Mouse (Mus musculus): ENCODE measurements around the gene Cep70. TPM values are rescaled to one million over a fixed set of nuclear protein-coding genes. Genes with fewer than 3 reads are reported as not detected.

Gene Cep70
- total and polyA plus RNA-seq, 3 experiments: 7.3 to 7.6 TPM; not detected in 1

DNA sequence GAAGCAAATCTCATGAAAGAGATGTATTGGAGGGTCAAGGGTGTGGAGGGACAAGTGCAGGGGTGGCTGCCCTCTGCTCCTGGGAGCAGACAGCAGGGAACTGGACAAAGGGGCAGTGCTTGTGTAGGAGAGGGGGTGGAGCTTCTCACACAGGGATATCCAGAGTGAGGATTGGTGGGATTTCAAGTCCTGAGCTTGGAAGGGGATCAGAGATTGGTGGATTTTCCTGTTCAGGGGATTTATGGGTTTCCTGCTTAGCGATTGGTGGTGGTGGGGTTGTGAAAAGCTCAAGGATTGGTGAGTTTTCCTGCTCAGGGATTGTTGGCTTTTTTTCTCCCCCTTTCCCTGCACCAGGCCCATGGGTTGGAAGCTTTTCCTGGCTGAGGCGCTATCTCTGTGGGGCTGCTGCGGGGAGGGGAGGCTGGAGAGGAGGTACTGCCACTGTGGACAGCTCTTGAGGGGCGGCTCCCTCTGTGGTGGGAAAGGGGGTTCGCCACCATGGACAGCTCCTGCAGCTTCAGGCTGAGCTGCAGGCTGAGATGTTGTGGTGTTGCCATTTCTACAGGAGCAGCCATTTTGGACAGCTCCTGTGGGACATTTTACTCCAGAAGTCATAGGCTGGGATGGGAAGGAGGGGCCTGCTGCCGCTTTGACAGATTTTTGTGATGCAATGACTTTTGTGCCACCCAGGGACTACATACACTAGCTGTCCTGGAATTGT, 25.0 kb upstream of the Cep70 start:
- no peak for TF ChIP-seq TBP (IDR thresholded peaks at IDR 0.05; ENCODE audit: low read depth, low read length)
- peak; percentile 100 for TF ChIP-seq SIN3A (IDR thresholded peaks at IDR 0.05; ENCODE audit: low read length)
- TF ChIP-seq ZC3H11A (IDR thresholded peaks at IDR 0.05; ENCODE audit: low read depth, low read length): no peak
- TF ChIP-seq RAD21 (IDR thresholded peaks at IDR 0.05; ENCODE audit: low read depth, low read length): no peak
- peak; percentile 82 for TF ChIP-seq MAX (IDR thresholded peaks at IDR 0.05; ENCODE audit: low read length)
- TF ChIP-seq RCOR1 (IDR thresholded peaks at IDR 0.05; ENCODE audit: low read depth, low read length): peak; percentile 55; the same call in 1 of the 2 replicates
- peak; percentile 64; the same call in 1 of the 2 replicates for TF ChIP-seq HCFC1 (IDR thresholded peaks at IDR 0.05; ENCODE audit: low read depth, low read length)
- TF ChIP-seq JUND (IDR thresholded peaks at IDR 0.05; ENCODE audit: low read depth, low read length): no peak
- no peak for TF ChIP-seq ZMIZ1 (IDR thresholded peaks at IDR 0.05; ENCODE audit: low read depth, low read length)
- no peak for TF ChIP-seq MYC (IDR thresholded peaks at IDR 0.05; ENCODE audit: low read depth, low read length)
- TF ChIP-seq GATA1 (IDR thresholded peaks at IDR 0.05; ENCODE audit: low read depth, low read length): no peak
- TF ChIP-seq MXI1 (IDR thresholded peaks at IDR 0.05; ENCODE audit: low read depth, low read length): peak; percentile 100
- no peak for TF ChIP-seq EP300 (IDR thresholded peaks at IDR 0.05; ENCODE audit: low read depth in 1 of 2, low read length in 2 of 2)
- TF ChIP-seq ETS1 (IDR thresholded peaks at IDR 0.05; ENCODE audit: low read depth, low read length): no peak
- TF ChIP-seq SMC3 (IDR thresholded peaks at IDR 0.05; ENCODE audit: low read depth, low read length): no peak
- no peak for TF ChIP-seq USF2 (IDR thresholded peaks at IDR 0.05; ENCODE audit: borderline replicate concordance in 1 of 2, insufficient read depth in 1 of 2, low read depth in 1 of 2, low read length in 2 of 2)
- TF ChIP-seq UBTF (IDR thresholded peaks at IDR 0.05; ENCODE audit: borderline replicate concordance, insufficient read depth, low read depth, low read length): no peak
- no peak for TF ChIP-seq POLR2AphosphoS2 (IDR thresholded peaks at IDR 0.05; ENCODE audit: low read length)
- peak; percentile 82 for TF ChIP-seq MAZ (IDR thresholded peaks at IDR 0.05; ENCODE audit: low read depth, low read length)
- Histone ChIP-seq H3K4me1 (ENCODE audit: control insufficient read depth in 1 of 2, insufficient read depth in 2 of 2, low read length in 2 of 2) (peaks cover 16 to 26% of the 10 kb centered on the region in 2 experiments), H3K79me2 (ENCODE audit: control insufficient read depth, insufficient read depth, low read length, poor library complexity) (no peaks in the 10 kb centered on the region), H3K27me3 (ENCODE audit: control insufficient read depth in 1 of 2, insufficient read depth in 2 of 2, low read length in 2 of 2) (no peaks in the 10 kb centered on the region), H3K27ac (ENCODE audit: control insufficient read depth, low read depth, low read length) (no peak overlapping the region), H3K9ac (ENCODE audit: control insufficient read depth, low read depth, low read length, poor library complexity, severe bottlenecking) (no peak overlapping the region), H3K9me3 (replicated peaks; ENCODE audit: insufficient read depth, low read length) (no peaks in the 10 kb centered on the region), H3K36me3 (ENCODE audit: control insufficient read depth in 1 of 2, insufficient read depth in 2 of 2, low read length in 2 of 2) (peaks cover 0 to 35% of the 10 kb centered on the region in 2 experiments; a peak in 2 of 4 replicates), H3K4me3 (ENCODE audit: control insufficient read depth in 1 of 2, insufficient read depth in 1 of 2, low read depth in 2 of 2, low read length in 2 of 2) (no peak overlapping the region)
- DNase-seq (ENCODE audit: low read depth, low spot score): peak; percentile 96

DNA sequence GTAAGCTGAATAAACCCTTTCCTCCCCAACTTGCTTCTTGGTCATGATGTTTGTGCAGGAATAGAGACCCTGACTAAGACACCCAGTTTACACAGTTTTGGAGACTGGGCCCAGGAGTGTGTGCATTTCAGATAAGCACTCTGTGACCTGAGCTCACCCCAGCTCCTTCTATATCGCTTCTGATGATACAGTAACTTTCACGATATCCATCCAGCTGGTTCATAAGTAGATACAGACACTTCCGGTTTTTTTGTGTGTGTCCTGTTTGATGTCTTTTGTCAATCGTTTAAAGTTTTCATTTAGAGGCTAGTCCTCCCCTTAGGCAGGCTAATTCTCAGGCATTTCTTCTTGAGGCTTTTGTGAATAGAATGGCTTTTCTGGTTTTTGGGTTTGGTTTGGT, 21.5 kb upstream of the Cep70 start:
- H3K4me3 ChIP-seq (ENCODE audit: control insufficient read depth in 1 of 2, insufficient read depth in 1 of 2, low read depth in 2 of 2, low read length in 2 of 2): peak overlapping the region in 1 of 2 experiments; percentile 53; a peak in 3 of 4 replicates
- H3K9ac ChIP-seq (ENCODE audit: control insufficient read depth, low read depth, low read length, poor library complexity, severe bottlenecking): no peak overlapping the region; the same call in 1 of the 2 replicates
- peak; percentile 62 for TF ChIP-seq ZNF384 (IDR thresholded peaks at IDR 0.05; ENCODE audit: low read depth, low read length)
- peak; percentile 92 for TF ChIP-seq TCF12 (IDR thresholded peaks at IDR 0.05; ENCODE audit: low read depth, low read length)
- 0 out of 2 replicates have a peak, but pooled peaks have one; percentile 20 for TF ChIP-seq TBP (IDR thresholded peaks at IDR 0.05; ENCODE audit: low read depth, low read length)
- TF ChIP-seq MAFK (IDR thresholded peaks at IDR 0.05; ENCODE audit: borderline replicate concordance, low read depth, low read length): 0 out of 2 replicates have a peak, but pooled peaks have one; percentile 65
- TF ChIP-seq USF1 (IDR thresholded peaks at IDR 0.05; ENCODE audit: low read depth, low read length): no peak
- peak; percentile 72 for TF ChIP-seq SIN3A (IDR thresholded peaks at IDR 0.05; ENCODE audit: low read length)
- TF ChIP-seq GATA1 (IDR thresholded peaks at IDR 0.05; ENCODE audit: low read depth, low read length): peak; percentile 93
- 0 out of 2 replicates have a peak, but pooled peaks have one; percentile 25 for TF ChIP-seq BHLHE40 (IDR thresholded peaks at IDR 0.05; ENCODE audit: borderline replicate concordance, low read depth, low read length)
- no peak for TF ChIP-seq RAD21 (IDR thresholded peaks at IDR 0.05; ENCODE audit: low read depth, low read length)
- TF ChIP-seq RCOR1 (IDR thresholded peaks at IDR 0.05; ENCODE audit: low read depth, low read length): peak; percentile 72
- no peak for TF ChIP-seq MXI1 (IDR thresholded peaks at IDR 0.05; ENCODE audit: low read depth, low read length)
- no peak for TF ChIP-seq MYC (IDR thresholded peaks at IDR 0.05; ENCODE audit: low read depth, low read length)
- no peak for TF ChIP-seq CHD1 (IDR thresholded peaks at IDR 0.05; ENCODE audit: low read depth, low read length)
- TF ChIP-seq EP300 (IDR thresholded peaks at IDR 0.05; ENCODE audit: low read depth in 1 of 2, low read length in 2 of 2): peak; percentile 91 to 92
- peak; percentile 95 for TF ChIP-seq ETS1 (IDR thresholded peaks at IDR 0.05; ENCODE audit: low read depth, low read length)
- TF ChIP-seq ELF1 (IDR thresholded peaks at IDR 0.05; ENCODE audit: low read depth, low read length): peak; percentile 63
- no peak for TF ChIP-seq MAX (IDR thresholded peaks at IDR 0.05; ENCODE audit: low read length)
- peak; percentile 37 for TF ChIP-seq TAL1 (IDR thresholded peaks at IDR 0.05; ENCODE audit: low read length)
- TF ChIP-seq USF2 (IDR thresholded peaks at IDR 0.05; ENCODE audit: borderline replicate concordance in 1 of 2, insufficient read depth in 1 of 2, low read depth in 1 of 2, low read length in 2 of 2): no peak

More for the DNA sequence above, 21.5 kb upstream of the Cep70 start:
- Histone ChIP-seq H3K9me3 (replicated peaks; ENCODE audit: insufficient read depth, low read length) (no peaks in the 10 kb centered on the region), H3K36me3 (ENCODE audit: control insufficient read depth in 1 of 2, insufficient read depth in 2 of 2, low read length in 2 of 2) (peaks cover 0 to 23% of the 10 kb centered on the region in 2 experiments; a peak in 2 of 4 replicates), H3K27ac (ENCODE audit: control insufficient read depth, low read depth, low read length) (peak overlapping the region; percentile 44), H3K27me3 (ENCODE audit: control insufficient read depth in 1 of 2, insufficient read depth in 2 of 2, low read length in 2 of 2) (no peaks in the 10 kb centered on the region), H3K4me1 (ENCODE audit: control insufficient read depth in 1 of 2, insufficient read depth in 2 of 2, low read length in 2 of 2) (peaks cover 13 to 14% of the 10 kb centered on the region in 2 experiments), H3K79me2 (ENCODE audit: control insufficient read depth, insufficient read depth, low read length, poor library complexity) (no peaks in the 10 kb centered on the region)
- DNase-seq (ENCODE audit: low read depth, low spot score): peak; percentile 66
